Mouse (Mus musculus): Measurements from ENCODE around the gene E2f6.

Gene E2f6

GRCm38 (mm10) chr12:16810525-16811431, at the start of gene E2f6:
E2f6 (plus strand) TSS chr12:16810963.
- peak; percentile 81 for DNase-seq

GRCm38 (mm10) chr12:16761461-16761860, 49.3 kb upstream of the E2f6 start:
- no peak for DNase-seq

DNA sequence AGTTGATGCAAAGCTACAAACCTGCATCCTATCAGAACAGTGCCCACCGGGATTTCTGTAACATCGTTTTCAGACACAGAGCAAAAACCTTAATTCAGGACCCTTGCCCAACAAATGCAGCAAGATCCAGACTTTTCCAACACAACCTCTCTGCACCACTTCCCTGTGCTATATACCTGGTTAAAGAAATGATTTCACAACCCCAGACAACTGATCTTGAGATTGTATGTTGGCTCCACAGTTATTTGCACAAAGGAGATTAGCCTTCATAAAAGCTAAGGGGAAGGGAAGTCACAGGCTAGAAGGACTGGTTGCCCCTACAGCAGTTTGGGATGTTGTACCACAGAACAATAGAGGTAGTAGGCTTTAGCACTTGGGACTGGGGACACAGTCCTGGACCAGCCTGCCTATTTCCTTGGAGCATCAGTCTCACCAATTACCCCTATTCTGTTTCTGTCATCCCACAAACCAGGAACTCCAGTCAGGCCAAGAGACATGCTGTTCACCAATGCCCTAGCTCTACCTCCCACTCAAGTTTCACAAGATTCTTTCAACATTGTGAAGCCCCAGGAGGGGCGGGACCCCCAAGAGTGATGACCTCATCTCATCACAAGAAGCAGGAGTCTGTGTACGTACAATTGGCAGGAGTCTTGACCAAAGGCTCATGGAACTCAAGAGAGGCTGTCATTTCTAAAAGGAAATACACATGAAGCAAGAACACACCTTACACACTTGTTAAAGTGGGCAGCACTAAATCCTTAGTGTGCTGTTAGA, 46.9 kb upstream of the E2f6 start:
- no peak for DNase-seq

DNA sequence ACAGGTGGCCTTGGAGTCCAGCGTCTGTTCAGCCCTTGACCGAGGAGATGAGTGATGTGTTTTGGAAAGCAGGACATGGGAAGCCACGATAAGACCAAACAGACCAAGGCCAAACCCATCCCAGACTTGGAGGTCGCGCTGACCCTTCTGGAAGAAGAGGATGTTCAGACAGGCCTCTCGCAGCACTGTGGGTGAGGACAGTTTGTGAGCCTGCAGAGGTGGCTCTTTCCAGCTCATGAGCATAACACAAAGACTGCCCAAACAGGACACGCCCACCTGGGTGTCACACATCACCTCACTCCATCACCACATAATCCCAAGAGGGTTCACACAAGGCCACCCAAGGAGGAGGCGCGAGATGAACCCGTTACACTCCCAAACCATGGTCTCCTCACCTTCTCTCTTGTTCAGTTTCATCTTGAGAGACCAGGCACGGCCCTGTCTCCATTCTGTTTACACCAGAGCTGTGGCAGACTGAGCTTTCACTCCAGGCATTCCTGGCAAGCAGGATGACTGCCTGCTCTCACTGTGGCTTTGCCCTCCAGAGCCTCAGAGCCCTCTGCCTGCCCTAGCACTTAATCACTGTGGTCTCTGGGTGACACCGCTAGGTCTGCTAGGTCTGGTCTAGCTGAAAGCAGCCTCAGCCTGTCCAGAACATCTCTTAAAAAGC, 45.9 kb upstream of the E2f6 start:
- DNase-seq = no peak

- DNase-seq = no peak
Measured at GRCm38 (mm10) chr12:16768251-16768650, 42.5 kb upstream of the E2f6 start.

GRCm38 (mm10) chr12:16768711-16769110, 42.1 kb upstream of the E2f6 start:
- no peak for DNase-seq

GRCm38 (mm10) chr12:16769601-16770165, 41.1 kb upstream of the E2f6 start:
- DNase-seq = no peak

DNA sequence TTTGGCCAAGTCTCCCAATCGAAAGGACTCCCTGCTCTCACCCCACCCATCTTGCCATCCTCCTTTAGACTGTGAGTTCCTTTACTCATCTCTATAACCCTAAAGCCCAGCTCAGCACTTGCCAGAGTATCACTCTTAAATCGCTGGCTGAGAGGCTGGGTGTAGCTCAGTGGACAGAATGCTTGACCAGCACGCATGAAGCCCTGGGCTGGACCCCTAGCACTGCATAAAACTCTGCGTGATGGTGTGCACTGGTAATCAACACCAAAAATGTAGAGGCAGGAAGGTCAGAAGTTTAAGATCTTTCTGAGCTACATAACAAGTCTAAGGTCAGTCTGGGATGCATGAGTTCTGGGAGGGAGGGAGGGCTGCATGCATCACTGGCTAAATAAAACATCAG, 36.2 kb upstream of the E2f6 start:
- no peak for DNase-seq

GRCm38 (mm10) chr12:16775351-16775750, 35.4 kb upstream of the E2f6 start:
- DNase-seq = peak; percentile 52

GRCm38 (mm10) chr12:16778523-16778922, 32.2 kb upstream of the E2f6 start:
- no peak for DNase-seq

DNA sequence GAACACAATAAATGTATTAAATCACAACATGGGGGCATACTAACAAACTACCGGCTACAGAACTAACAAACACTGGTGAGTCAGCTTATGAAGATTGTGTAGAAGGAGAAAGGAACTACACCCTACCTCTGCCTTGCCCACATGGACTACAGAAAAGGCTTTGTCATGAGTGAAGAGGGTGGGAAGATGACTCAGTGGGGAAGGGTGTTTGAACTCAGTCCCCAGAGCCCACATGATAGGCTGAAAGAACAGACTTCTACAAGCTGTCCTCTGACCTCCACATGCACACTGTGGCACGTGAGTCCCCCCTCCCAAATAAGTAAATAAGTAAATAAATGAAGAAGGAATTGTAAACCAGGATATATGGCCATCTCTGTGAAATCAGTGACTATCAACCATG, 31.6 kb upstream of the E2f6 start:
- DNase-seq = no peak

- no peak for DNase-seq
Measured at GRCm38 (mm10) chr12:16780320-16780719, 30.4 kb upstream of the E2f6 start.

DNA sequence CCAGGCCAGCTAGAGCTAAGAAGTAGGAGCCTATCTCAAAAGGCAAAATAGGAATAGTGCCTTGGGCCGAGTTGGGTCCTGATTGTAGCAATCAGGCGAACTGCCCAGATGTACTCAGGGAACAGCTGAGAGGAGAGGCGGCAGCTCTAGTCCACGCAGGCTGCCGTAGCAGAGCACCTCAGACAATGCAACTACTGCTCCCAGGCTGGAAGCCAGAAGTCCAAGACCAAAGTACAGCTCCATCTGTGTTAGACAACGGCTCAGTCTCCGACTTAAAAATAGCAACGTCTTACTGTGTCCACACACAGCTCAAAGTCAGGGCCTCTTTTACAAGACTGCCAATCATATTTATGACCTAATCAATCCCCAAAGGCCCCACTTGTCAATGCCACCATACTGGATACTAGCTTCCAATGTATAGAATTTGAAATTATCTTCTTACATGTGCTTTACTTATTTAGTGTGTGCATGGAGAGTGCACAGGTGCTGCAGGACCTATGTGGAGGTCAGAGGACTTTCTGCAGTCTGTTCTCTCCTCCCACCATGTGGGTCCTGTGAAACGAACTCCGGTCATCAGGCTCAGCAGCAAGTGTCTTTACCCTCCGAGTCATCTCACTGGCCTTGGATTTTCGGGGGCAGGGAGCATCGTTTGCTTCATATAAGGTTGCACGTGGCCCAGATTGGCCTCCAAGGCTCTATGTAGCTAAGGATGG, 29.6 kb upstream of the E2f6 start:
- DNase-seq = no peak

- DNase-seq = no peak
Measured at GRCm38 (mm10) chr12:16788600-16788999, 22.2 kb upstream of the E2f6 start.

GRCm38 (mm10) chr12:16789199-16789598, 21.6 kb upstream of the E2f6 start:
- DNase-seq = no peak

GRCm38 (mm10) chr12:16789756-16790155, 21.0 kb upstream of the E2f6 start:
- DNase-seq = no peak

- DNase-seq = no peak
Measured at GRCm38 (mm10) chr12:16790456-16790855, 20.3 kb upstream of the E2f6 start.

DNA sequence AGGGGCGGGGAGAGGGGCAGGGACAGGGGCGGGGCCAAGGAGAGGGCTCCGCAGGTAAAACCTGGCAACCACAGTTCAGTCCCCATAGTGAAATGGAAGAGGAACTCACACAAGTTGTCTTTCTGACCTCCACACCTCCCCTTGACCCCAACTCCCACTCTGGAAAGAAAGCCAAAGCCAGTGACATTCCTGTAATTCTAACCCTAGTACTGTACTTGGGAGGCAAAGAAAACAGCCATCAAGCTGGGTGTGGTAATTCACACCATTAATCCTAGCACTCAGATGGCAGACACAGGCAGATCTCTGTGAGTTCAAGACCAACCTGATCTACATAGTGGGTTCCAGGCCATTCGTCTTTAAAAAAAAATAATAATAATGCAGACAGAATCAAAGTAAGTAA, 17.4 kb upstream of the E2f6 start:
- DNase-seq = no peak

- DNase-seq = no peak
Measured at GRCm38 (mm10) chr12:16795781-16796180, 15.0 kb upstream of the E2f6 start.

DNA sequence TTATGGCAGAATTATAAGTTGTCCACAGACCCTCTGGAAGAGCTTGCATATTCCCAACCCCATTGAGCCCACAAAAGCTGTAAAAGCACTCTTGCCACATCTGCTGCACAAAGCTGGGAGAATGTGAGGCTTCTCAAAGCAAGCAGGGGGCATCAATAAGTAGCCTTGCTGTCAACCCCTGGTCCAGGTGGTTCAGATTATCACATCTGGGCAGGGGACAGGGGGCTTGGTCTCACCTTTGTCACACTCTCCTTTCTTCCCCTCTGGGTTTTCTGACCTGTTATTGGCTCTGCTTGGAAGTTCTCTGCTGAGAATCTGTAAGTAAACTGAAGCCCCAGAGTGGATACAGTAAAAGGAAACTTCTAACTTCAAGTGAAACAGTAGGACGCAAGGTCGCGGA, 11.9 kb upstream of the E2f6 start:
- DNase-seq = no peak

- no peak for DNase-seq
Measured at GRCm38 (mm10) chr12:16799928-16800258, 10.9 kb upstream of the E2f6 start.

DNA sequence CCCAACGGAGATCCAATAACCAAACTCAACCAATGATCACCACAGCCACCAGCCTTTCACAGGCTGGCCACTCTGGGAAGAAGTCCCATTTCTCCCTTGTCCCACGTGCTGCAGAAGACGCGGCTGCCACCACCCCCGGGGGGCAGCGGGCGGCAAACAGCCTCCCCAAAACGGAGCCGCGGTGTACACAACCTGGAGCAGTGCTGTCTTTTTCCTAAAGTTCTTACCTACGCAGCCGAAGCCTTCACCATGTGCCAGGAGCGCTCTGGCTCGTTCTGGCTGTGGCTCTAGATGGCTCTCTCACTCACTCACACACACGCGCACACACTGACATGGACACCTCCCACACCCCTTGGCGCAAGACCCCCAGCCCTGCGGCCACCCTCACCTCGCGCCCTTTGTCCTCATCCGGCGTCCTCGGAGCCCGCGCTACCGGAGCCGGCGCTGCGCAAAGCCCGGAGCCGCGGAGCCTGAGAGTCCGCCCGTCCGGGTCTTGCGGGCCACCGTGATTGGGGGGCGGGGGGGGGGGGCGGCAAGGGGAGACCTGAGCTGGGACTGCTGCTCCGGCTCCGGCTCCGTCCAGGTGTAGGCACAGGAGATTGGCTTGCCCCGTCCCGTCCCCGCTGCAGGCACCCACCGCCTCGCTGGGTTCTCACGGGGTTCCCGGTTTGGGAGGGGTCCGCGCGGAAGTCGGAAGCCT, 10.4 kb upstream of the E2f6 start, which contains the start of gene Greb1:
Greb1 (minus strand) TSS at position 628 of the 700 bp plus-strand sequence.
- DNase-seq = no peak
